Mouse (Mus musculus): ENCODE results near the gene Rpl5. TPM values are rescaled to one million over a fixed set of nuclear protein-coding genes. Genes with fewer than 3 reads are reported as not detected.
A peak's percentile ranks its signal among the peaks of the same experiment; 100 is the strongest.

The Rpl5 gene
- polyA plus RNA-seq, 1 experiment from 2014 or later, result 91.0 TPM

DNA sequence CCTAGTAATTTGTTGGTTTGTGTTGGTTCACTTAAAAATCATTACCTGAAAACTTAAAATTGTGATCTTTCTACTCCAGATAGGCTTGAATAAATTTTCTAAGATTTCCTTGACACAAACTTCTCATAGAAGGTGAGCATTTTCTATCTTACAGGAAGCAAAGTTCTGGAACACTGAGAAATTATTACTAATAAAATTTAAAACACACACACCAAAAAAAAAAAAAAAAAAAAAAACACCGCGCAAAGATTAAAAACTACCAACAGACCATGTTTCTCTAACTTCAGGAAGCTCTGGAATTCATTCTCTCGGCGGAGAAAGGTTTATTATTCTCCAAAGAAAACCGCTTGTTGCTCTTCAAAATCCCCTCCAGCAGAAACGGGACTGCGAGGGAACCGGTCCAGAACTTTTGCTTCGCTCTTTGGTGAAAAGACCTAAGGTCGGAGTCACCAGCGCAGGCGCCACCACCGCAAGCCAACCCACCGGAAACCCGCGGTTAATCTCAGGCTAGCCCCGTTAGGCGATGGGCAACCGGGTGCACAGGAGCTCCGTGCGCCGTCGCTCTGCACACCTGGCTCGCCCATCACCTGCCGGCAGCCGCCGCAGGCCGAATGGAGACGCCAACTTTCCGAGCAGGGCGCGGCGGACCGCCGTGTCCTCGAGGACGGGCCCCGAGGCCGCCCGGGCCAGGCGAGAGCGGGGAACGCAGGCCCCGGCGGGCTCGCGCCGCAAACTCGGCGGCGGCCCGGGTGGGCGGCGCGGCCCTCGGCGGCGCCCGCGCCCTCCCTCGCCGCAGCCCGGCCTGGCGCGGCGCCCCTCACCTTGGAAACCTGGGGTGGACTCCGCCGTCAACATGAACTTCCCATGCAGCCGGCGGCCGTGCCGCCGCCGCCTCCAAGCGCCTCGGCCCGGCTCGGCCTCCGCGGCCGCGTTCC, 32.1 kb upstream of the Rpl5 start:
- H3K9me3 ChIP-seq (ENCODE audit: control insufficient read depth, low read length), result no peaks in the 10 kb centered on the region
- under 1% methylated on average over 67 of the region's 82 CpGs for WGBS
- ATAC-seq (ENCODE audit: insufficient number of reproducible peaks, low FRiP score, low TSS enrichment, low read depth), result peak; percentile 72

DNA sequence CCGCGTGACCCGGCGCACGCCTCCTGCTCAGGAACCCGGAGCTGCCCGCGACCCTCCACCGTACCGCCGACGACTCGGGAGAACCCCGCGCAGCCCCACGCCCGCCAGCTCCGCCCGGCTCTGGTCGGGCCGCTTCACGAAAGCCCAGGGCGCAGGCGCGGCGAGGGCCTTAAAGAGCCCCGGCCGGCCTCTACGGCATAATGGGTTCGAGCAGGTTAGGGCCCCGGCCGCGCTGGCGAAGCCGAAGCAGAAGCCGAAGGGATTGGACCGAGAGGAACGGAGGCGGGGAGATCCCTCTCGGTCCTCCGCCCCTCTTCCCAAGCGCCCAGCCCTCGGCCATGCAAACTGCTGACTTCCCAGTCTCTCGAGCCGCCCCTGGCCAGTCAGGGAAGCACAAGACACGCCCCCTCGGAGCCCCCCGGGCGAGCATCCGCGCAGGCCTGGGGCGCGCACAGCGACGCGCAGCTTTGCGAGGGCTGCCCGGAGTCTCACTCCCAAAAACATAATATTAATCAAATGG, 31.3 kb upstream of the Rpl5 start:
- no peaks in the 10 kb centered on the region for H3K36me3 ChIP-seq (ENCODE audit: control insufficient read depth, insufficient read depth, low read length)
- DNase-seq (ENCODE audit: low spot score), result peak; percentile 95
- no peaks in the 10 kb centered on the region for H3K9me3 ChIP-seq (ENCODE audit: control insufficient read depth, low read length)
- peak overlapping the region; percentile 71 for H3K4me3 ChIP-seq (ENCODE audit: low read depth, low read length)
- peak overlapping the region; percentile 43 for H3K4me2 ChIP-seq (ENCODE audit: low read depth, severe bottlenecking)
- no peaks in the 10 kb centered on the region; the same call in none of the 2 replicates for H3K4me1 ChIP-seq (ENCODE audit: control insufficient read depth, insufficient read depth, low read length)
- under 1% methylated on average over 58 of the region's 58 CpGs for WGBS
- peak; percentile 99 for ATAC-seq (ENCODE audit: insufficient number of reproducible peaks, low FRiP score, low TSS enrichment, low read depth)
- peak overlapping the region; percentile 95 for H3K27ac ChIP-seq (replicated peaks; ENCODE audit: low read depth, low read length)
- H3K27me3 ChIP-seq (ENCODE audit: control insufficient read depth, insufficient read depth, low read length), result no peaks in the 10 kb centered on the region
- H3K9ac ChIP-seq (ENCODE audit: low read length), result peak overlapping the region; percentile 78

More for the DNA sequence above, 32.1 kb upstream of the Rpl5 start:
- Histone ChIP-seq H3K27me3 (ENCODE audit: control insufficient read depth, insufficient read depth, low read length) (no peaks in the 10 kb centered on the region), H3K36me3 (ENCODE audit: control insufficient read depth, insufficient read depth, low read length) (no peaks in the 10 kb centered on the region), H3K4me1 (ENCODE audit: control insufficient read depth, insufficient read depth, low read length) (no peaks in the 10 kb centered on the region; the same call in none of the 2 replicates), H3K4me2 (ENCODE audit: low read depth, severe bottlenecking) (peak overlapping the region; percentile 43), H3K9ac (ENCODE audit: low read length) (peak overlapping the region; percentile 78), H3K4me3 (ENCODE audit: low read depth, low read length) (peak overlapping the region; percentile 71), H3K27ac (replicated peaks; ENCODE audit: low read depth, low read length) (peak overlapping the region; percentile 95)
- DNase-seq (ENCODE audit: low spot score), result peak; percentile 77

DNA sequence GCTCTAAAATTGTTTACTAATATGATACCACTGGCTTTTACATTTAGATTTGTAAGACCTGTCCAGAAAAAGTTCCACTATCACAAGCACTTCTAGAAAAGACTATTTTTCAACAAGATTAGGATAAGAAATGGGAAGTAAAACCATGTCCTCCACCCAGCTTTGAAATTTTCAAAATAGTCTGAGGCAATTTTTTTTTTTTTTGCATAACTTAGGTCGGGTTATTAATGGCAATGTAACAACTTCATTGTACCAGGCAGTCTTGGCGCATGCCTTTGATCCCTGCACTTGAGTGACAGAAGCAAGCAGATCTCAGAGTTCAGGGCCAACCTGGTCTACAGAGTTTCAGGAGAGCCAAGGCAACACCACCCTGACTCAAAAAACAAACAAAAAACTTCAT, 30.6 kb upstream of the Rpl5 start:
- no peak overlapping the region for H3K27ac ChIP-seq (replicated peaks; ENCODE audit: low read depth, low read length)
- no peaks in the 10 kb centered on the region for H3K27me3 ChIP-seq (ENCODE audit: control insufficient read depth, insufficient read depth, low read length)
- no peaks in the 10 kb centered on the region for H3K36me3 ChIP-seq (ENCODE audit: control insufficient read depth, insufficient read depth, low read length)
- no peak overlapping the region for H3K4me3 ChIP-seq (ENCODE audit: low read depth, low read length)
- no peak overlapping the region for H3K4me2 ChIP-seq (ENCODE audit: low read depth, severe bottlenecking)
- H3K9ac ChIP-seq (ENCODE audit: low read length), result no peak overlapping the region
- DNase-seq (ENCODE audit: low spot score) (no peak), ATAC-seq (ENCODE audit: insufficient number of reproducible peaks, low FRiP score, low TSS enrichment, low read depth) (no peak)
- 71% methylated on average over 2 of the region's 2 CpGs for WGBS
- no peaks in the 10 kb centered on the region; the same call in none of the 2 replicates for H3K4me1 ChIP-seq (ENCODE audit: control insufficient read depth, insufficient read depth, low read length)
- no peaks in the 10 kb centered on the region for H3K9me3 ChIP-seq (ENCODE audit: control insufficient read depth, low read length)

DNA sequence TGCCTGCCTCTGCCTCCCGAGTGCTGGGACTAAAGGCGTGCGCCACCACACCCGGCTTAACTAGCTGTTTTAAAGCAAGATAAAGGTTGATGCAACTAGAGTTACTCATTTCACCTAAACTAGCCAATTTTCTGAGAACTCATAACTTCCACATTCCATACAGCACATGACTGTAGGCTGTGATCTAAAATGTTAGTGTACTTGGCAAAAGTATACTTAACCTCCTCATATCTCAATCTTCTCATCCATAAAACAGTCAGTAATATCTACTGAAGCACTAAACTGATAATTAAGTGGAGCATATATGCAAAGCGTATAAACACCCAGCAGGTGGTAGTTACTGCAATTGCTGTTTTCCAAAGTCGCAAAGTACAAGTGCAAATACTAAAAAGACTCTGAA, 27.0 kb upstream of the Rpl5 start:
- Histone ChIP-seq H3K4me3 (ENCODE audit: low read depth, low read length) (no peak overlapping the region), H3K27ac (replicated peaks; ENCODE audit: low read depth, low read length) (no peak overlapping the region), H3K4me1 (ENCODE audit: control insufficient read depth, insufficient read depth, low read length) (no peaks in the 10 kb centered on the region; the same call in 1 of the 2 replicates), H3K9ac (ENCODE audit: low read length) (no peak overlapping the region), H3K9me3 (ENCODE audit: control insufficient read depth, low read length) (no peaks in the 10 kb centered on the region), H3K27me3 (ENCODE audit: control insufficient read depth, insufficient read depth, low read length) (no peaks in the 10 kb centered on the region), H3K36me3 (ENCODE audit: control insufficient read depth, insufficient read depth, low read length) (no peaks in the 10 kb centered on the region), H3K4me2 (ENCODE audit: low read depth, severe bottlenecking) (no peak overlapping the region)
- DNase-seq (ENCODE audit: low spot score) (no peak), ATAC-seq (ENCODE audit: insufficient number of reproducible peaks, low FRiP score, low TSS enrichment, low read depth) (no peak)
- 88% methylated on average over 6 of the region's 6 CpGs for WGBS

DNA sequence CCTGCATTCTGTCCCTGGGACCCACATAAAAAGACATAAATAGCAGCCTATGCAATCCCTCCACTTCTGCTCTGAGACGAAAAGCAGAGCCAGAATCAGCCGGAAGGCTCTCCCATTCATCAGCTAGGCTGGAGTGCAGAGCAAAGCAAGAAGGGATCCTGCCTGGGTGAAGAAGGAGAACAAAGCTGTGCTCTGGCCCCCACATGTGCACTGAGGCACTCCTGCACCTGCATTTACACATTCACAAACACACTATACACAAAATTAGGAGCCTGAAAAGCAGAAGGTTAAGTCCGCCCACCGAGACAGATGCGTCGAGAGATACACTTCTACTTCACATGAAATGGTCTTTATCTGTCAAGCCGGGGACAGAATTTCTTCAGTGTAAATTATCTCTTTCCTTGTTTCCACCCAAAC, 26.4 kb upstream of the Rpl5 start:
- Histone ChIP-seq H3K4me3 (ENCODE audit: low read depth, low read length) (no peak overlapping the region), H3K9ac (ENCODE audit: low read length) (no peak overlapping the region), H3K4me1 (ENCODE audit: control insufficient read depth, insufficient read depth, low read length) (no peaks in the 10 kb centered on the region; the same call in 1 of the 2 replicates), H3K9me3 (ENCODE audit: control insufficient read depth, low read length) (no peaks in the 10 kb centered on the region), H3K36me3 (ENCODE audit: control insufficient read depth, insufficient read depth, low read length) (no peaks in the 10 kb centered on the region), H3K27me3 (ENCODE audit: control insufficient read depth, insufficient read depth, low read length) (no peaks in the 10 kb centered on the region), H3K27ac (replicated peaks; ENCODE audit: low read depth, low read length) (no peak overlapping the region), H3K4me2 (ENCODE audit: low read depth, severe bottlenecking) (no peak overlapping the region)
- ATAC-seq (ENCODE audit: insufficient number of reproducible peaks, low FRiP score, low TSS enrichment, low read depth), result no peak
- DNase-seq (ENCODE audit: low spot score), result no peak
- WGBS, result 67% methylated on average over 7 of the region's 7 CpGs

DNA sequence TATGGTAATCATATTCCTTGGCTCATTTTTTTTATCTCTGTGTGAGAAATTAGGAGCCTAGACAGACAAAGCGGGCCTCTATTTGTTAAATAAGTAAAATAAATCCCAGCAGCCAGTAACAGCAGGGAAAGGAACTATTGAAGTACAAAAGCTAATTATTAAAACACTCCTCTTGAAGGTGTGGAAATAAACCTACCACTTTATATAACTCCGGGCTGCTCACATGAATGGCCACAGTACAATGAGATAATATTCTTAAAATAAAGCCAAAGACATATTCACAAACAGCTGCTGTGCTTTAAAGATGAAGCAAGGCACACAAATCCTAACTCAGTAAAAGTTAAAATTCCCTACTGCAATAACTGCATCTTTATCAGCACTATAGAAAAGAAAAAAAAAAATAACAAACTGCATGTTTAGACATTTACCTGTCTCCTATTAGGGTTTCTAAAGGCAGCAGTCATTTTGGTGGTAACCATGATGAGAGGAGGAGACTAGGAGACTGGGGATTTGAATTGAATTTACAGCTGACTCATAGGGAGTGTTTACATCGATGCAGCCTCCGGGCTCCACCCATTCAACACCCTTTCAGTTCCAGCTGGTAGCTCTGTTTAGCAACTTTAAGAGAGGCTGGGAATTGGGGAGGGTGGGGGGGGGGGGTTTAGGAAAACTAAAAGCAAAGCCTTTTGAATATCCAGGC, 25.6 kb upstream of the Rpl5 start, which contains the start of gene Evi5:
TSS of gene Evi5 (minus strand) at position 547 of the 700 bp plus-strand sequence.
- no peaks in the 10 kb centered on the region; the same call in 1 of the 2 replicates for H3K4me1 ChIP-seq (ENCODE audit: control insufficient read depth, insufficient read depth, low read length)
- H3K9me3 ChIP-seq (ENCODE audit: control insufficient read depth, low read length), result no peaks in the 10 kb centered on the region
- no peak for DNase-seq (ENCODE audit: low spot score)
- no peak within 1 kb of the TSS for H3K4me2 ChIP-seq (ENCODE audit: low read depth, severe bottlenecking)
- no peak within 1 kb of the TSS for H3K27ac ChIP-seq (replicated peaks; ENCODE audit: low read depth, low read length)
- ATAC-seq (ENCODE audit: insufficient number of reproducible peaks, low FRiP score, low TSS enrichment, low read depth), result no peak
- H3K36me3 ChIP-seq (ENCODE audit: control insufficient read depth, insufficient read depth, low read length), result no peaks in the 10 kb centered on the region
- 42% methylated on average over 4 of the region's 4 CpGs for WGBS
- no peak within 1 kb of the TSS for H3K9ac ChIP-seq (ENCODE audit: low read length)
- H3K4me3 ChIP-seq (ENCODE audit: low read depth, low read length), result no peak within 1 kb of the TSS
- no peaks in the 10 kb centered on the region for H3K27me3 ChIP-seq (ENCODE audit: control insufficient read depth, insufficient read depth, low read length)

DNA sequence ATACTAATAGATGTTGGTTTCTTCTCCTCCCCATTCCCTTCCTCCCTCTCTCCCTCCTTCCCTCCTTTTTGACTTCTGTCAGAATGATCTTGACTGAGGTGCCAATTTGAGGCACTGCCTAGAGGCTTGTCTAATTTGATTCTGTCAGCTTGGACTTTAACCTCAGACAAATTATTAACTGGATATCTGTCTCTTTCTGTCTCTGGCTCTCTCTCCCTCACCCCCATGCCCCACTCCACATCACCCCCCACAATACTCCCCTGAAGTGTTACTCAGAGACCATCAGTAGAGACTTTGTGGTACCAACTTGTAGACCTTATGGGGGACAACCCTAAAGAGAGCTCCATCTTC, 25.1 kb upstream of the Rpl5 start:
- no peak overlapping the region for H3K27ac ChIP-seq (replicated peaks; ENCODE audit: low read depth, low read length)

DNA sequence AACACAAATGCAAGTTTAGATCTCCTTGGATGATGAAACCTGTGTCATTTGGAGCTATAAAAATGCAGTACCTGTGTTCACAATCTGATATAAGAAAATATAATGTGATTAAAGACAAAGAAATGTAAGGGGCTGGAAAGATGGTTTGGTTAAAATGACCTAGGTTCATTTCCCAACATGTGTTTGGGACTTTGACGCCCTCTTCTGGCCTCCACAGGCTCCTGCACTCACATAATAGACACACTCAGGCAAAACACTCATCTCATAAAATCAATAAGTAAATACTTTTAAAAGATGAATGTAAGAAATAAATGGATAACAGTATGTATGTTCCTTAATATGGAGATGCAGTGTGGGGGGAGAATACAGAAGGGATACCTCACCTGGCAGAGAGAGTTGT, 23.2 kb upstream of the Rpl5 start:
- no peak for DNase-seq (ENCODE audit: low spot score)
- Histone ChIP-seq H3K4me2 (ENCODE audit: low read depth, severe bottlenecking) (no peak overlapping the region), H3K4me3 (ENCODE audit: low read depth, low read length) (no peak overlapping the region), H3K27ac (replicated peaks; ENCODE audit: low read depth, low read length) (no peak overlapping the region), H3K36me3 (ENCODE audit: control insufficient read depth, insufficient read depth, low read length) (no peaks in the 10 kb centered on the region), H3K4me1 (ENCODE audit: control insufficient read depth, insufficient read depth, low read length) (no peaks in the 10 kb centered on the region; the same call in 1 of the 2 replicates), H3K9me3 (ENCODE audit: control insufficient read depth, low read length) (no peaks in the 10 kb centered on the region), H3K27me3 (ENCODE audit: control insufficient read depth, insufficient read depth, low read length) (no peaks in the 10 kb centered on the region), H3K9ac (ENCODE audit: low read length) (no peak overlapping the region)
- ATAC-seq (ENCODE audit: insufficient number of reproducible peaks, low FRiP score, low TSS enrichment, low read depth), result no peak
- 76% methylated on average over 1 of the region's 1 CpGs for WGBS

More for the DNA sequence above, 25.1 kb upstream of the Rpl5 start:
- no peak for ATAC-seq (ENCODE audit: insufficient number of reproducible peaks, low FRiP score, low TSS enrichment, low read depth)
- Histone ChIP-seq H3K27me3 (ENCODE audit: control insufficient read depth, insufficient read depth, low read length) (no peaks in the 10 kb centered on the region), H3K4me2 (ENCODE audit: low read depth, severe bottlenecking) (no peak overlapping the region), H3K9me3 (ENCODE audit: control insufficient read depth, low read length) (no peaks in the 10 kb centered on the region), H3K36me3 (ENCODE audit: control insufficient read depth, insufficient read depth, low read length) (no peaks in the 10 kb centered on the region), H3K4me1 (ENCODE audit: control insufficient read depth, insufficient read depth, low read length) (no peaks in the 10 kb centered on the region; the same call in 1 of the 2 replicates), H3K9ac (ENCODE audit: low read length) (no peak overlapping the region), H3K4me3 (ENCODE audit: low read depth, low read length) (no peak overlapping the region)
- no peak for DNase-seq (ENCODE audit: low spot score)

Data from limb, embryonic 11.5 days (tissue).